Mouse (Mus musculus) CH12.LX (cell line): ENCODE results near the gene Syngr2.

ENCODE experiments used
- CTCF ChIP-seq, 2 experiments: IDR thresholded peaks in 1 of 2; conservative IDR thresholded peaks in 1 of 2; 2 replicates each; pipeline ENCODE4 v1.5.1; 2011 to 2012; ENCODE audit warnings: low read depth in 2 of 2, low read length in 2 of 2, improper control_type of control experiment in 1 of 2, inconsistent platforms in 1 of 2, mild to moderate bottlenecking in 1 of 2, moderate library complexity in 1 of 2
- POLR2A ChIP-seq: IDR thresholded peaks from 2 replicates; pipeline ENCODE4 v1.6.1; 2011; ENCODE audit warnings: low read depth, mild to moderate bottlenecking, improper control_type of control experiment, low read length
- ZMIZ1 ChIP-seq: IDR thresholded peaks from 2 replicates; pipeline ENCODE4 v1.6.1; 2012; ENCODE audit warnings: low read depth, mild to moderate bottlenecking, inconsistent platforms, low read length, improper control_type of control experiment
- ZNF384 ChIP-seq: IDR thresholded peaks from 2 replicates; pipeline ENCODE4 v1.6.1; 2012; ENCODE audit warnings: low read depth, low read length, improper control_type of control experiment, inconsistent platforms

- no peak for TF ChIP-seq CTCF (conservative IDR thresholded peaks at IDR 0.05 in 1 of 2, IDR thresholded peaks at IDR 0.05 in 1 of 2; ENCODE audit: low read depth in 2 of 2, low read length in 2 of 2)
- no peak for TF ChIP-seq ZNF384
- no peak for TF ChIP-seq ZMIZ1
- no peak for TF ChIP-seq POLR2A
Measured at GRCm38 (mm10) chr11:117774925-117775324, 34.5 kb upstream of the Syngr2 start.
